Mouse (Mus musculus) neutrophil, adult 5-6 weeks (primary cell): ENCODE measurements around the gene Ugt1a7c. TPM values are rescaled to one million over a fixed set of nuclear protein-coding genes. Genes with fewer than 3 reads are reported as not detected.

Source experiments
- ATAC-seq: fragments of 151-379, 151-347 bp; 2 replicates; pipeline ENCODE4 v1.8.0; 2017; ENCODE audit warnings: mild to moderate bottlenecking, moderate TSS enrichment; ENCODE audit not compliant: insufficient number of reproducible peaks, poor library complexity, low FRiP score, severe bottlenecking; ENCODE audit errors: extremely low read depth
- total RNA-seq: library from RNA; stranded (forward); fragments of 200-1000 nt; gene quantifications from 2 replicates; pipeline ENCODE4 v1.2.3, GENCODE M21; 2017

Gene Ugt1a7c
- total RNA-seq, 1 experiment from 2014 or later: 123 TPM

- ATAC-seq: no peak
Measured at GRCm38 (mm10) chr1:88267489-88267888, 172.6 kb downstream of the Ugt1a7c start.

GRCm38 (mm10) chr1:88268070-88268469 lies 173.2 kb downstream of the Ugt1a7c start:
- no peak for ATAC-seq

Other genes with a start within 250 kb of the Ugt1a7c start
- 254 and 301 TPM in 2 replicates for gene Dgkd, start 241.8 kb upstream of the Ugt1a7c start, total RNA-seq
- gene Usp40, start 86.5 kb upstream of the Ugt1a7c start, total RNA-seq: 24.6 and 27.8 TPM in 2 replicates
- gene Ugt1a10, start 39.7 kb upstream of the Ugt1a7c start, total RNA-seq: not detected in 2 replicates
- not detected in 2 replicates for gene Ugt1a9, start 24.3 kb upstream of the Ugt1a7c start, total RNA-seq
- not detected in 2 replicates for gene Ugt1a8, start 7.2 kb upstream of the Ugt1a7c start, total RNA-seq
- 8.6 and 9.6 TPM in 2 replicates for gene Ugt1a6b, start 8.2 kb downstream of the Ugt1a7c start, total RNA-seq
- 14.0 and 14.7 TPM in 2 replicates for gene Ugt1a6a, start 39.7 kb downstream of the Ugt1a7c start, total RNA-seq
- gene Ugt1a5, start 71.0 kb downstream of the Ugt1a7c start, total RNA-seq: 2.8 TPM in 2 replicates
- 1.0 and 1.1 TPM in 2 replicates for gene Ugt1a2, start 105.5 kb downstream of the Ugt1a7c start, total RNA-seq
- not detected in 2 replicates for gene Dnajb3, start 110.7 kb downstream of the Ugt1a7c start, total RNA-seq
- gene Ugt1a1, start 116.9 kb downstream of the Ugt1a7c start, total RNA-seq: 1.1 and 3.5 TPM in 2 replicates
- 0.35 and 0.49 TPM in 2 replicates for gene Mroh2a, start 131.9 kb downstream of the Ugt1a7c start, total RNA-seq
- gene Hjurp, start 182.6 kb downstream of the Ugt1a7c start, total RNA-seq: 72.4 and 80.5 TPM in 2 replicates
- not detected in 2 replicates for gene Trpm8, start 182.6 kb downstream of the Ugt1a7c start, total RNA-seq